Mouse (Mus musculus): ENCODE measurements around the gene Itga9.

Itga9 gene

DNA sequence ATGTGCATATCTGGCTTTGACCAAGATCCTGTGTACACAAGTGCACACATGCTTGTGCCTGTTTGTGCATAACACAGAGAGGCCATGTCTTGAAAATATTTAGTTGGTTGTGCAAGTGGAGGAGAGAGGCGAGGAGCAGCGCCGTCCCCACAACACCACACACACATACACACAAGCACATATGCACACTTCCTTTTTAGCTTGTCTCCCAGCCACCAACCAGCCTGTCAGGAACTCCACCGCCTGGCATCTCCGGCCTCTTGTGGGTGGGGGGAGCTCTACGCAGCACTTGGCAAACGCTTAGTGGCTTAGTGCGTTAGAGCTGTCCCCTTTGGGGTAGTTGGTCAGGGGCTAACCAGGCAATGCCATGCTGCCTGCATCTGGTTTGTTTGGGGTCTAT, 321.0 kb downstream of the Itga9 start:
- no peak for DNase-seq

DNA sequence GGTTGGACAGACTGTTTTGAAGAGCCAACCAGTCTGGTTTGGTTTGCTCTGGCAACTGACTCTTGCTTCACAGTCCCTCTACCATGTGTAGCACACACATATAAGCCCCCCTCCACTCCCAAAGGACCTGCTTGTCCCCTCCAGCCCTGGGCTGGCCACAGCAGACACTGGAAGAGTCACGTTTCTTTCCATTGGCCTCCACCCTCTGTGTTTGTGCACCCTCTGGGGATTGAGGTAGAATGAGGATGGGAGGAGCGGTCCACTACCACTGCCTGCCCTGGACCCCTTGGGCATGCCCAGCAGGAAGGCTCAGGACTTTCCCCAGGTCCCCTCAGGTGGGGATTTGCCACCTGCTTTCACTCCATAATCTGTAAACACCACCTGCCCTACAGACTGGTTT, 321.5 kb downstream of the Itga9 start:
- DNase-seq, result no peak

GRCm38 (mm10) chr9:118928656-118929055, 322.2 kb downstream of the Itga9 start:
- peak; percentile 48 for DNase-seq

DNA sequence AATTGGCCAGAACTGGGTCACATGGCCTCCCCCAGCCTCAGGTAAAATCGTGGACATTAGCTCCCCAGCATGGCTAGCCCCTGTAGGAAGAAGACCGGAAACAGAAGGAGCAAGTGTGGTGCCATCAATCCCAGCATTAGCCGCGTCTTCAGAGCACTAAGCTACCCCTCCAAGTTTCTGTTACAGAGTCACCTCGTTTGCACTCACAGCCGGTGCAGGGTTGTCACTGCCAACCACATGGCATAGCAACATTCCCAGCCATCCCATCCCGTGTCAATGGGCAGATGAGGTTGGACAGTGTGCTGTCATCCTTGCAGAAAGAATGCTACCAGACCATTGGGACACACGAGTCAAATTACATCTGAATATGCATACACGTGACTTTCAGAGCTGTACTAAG, 324.1 kb downstream of the Itga9 start:
- no peak for DNase-seq

GRCm38 (mm10) chr9:118933800-118934199, 327.3 kb downstream of the Itga9 start:
- no peak for DNase-seq

DNA sequence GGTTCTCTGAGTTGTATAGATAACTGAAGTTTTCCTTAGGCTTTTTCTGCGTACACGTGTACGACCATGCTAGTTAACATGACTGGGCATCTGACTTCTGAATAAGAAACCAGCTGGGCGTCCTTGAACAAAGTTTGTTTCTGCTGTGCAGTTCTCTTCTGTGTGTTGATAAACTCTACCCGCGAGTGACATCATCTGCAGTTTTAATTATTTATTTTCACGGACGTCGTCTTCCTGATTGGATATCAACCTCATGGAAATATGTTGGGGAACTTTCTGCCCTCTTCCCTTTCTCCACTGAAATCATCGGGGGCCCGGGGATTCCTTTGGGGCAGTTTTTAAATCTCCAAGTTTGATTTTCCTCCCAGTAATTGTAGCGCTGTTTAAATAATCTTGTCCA, 327.8 kb downstream of the Itga9 start:
- DNase-seq, result no peak

- DNase-seq, result no peak
Observed at GRCm38 (mm10) chr9:118935098-118935497, 328.6 kb downstream of the Itga9 start.

GRCm38 (mm10) chr9:118936071-118936470, 329.6 kb downstream of the Itga9 start:
- no peak for DNase-seq

- DNase-seq, result no peak
Observed at GRCm38 (mm10) chr9:118937515-118937914, 331.0 kb downstream of the Itga9 start.

DNA sequence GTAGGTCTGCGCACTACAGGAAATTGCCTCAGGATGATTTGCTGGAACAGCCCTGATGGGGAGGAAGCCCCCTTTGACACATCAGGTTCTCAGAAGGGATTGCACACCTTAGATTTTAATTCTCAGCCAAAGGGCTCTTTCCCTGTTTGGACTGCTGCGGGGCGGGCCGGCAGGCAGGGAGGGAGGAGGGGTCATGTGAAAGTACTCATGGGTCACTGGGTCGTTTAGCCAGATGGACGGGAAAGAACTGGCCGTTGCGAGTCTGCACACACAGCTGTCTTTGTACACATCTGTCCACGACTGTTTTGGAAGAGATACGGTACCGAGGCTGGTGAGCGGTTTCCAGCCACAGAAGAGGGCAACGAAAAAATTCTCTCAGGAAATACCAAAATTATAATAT, 332.9 kb downstream of the Itga9 start:
- no peak for DNase-seq

DNA sequence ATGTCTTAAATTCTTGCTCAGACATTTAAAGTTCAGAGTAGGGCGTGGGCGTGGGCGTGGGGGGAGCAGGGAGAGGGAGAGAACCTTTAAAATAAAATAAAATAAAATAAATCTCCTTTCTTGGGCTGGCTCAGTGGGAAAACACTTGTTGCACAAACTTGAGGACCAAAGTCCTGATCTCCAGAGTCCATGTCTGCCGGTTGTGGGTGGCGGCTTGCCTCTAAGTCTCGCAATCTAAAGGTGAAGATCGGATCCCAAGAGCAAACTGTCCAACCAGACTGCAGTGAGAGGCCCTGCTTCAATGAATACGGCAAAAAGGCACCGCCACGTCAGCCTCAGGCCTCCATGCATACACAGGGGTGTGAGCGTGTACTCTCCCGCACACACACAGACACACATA, 333.3 kb downstream of the Itga9 start:
- DNase-seq, result no peak

DNA sequence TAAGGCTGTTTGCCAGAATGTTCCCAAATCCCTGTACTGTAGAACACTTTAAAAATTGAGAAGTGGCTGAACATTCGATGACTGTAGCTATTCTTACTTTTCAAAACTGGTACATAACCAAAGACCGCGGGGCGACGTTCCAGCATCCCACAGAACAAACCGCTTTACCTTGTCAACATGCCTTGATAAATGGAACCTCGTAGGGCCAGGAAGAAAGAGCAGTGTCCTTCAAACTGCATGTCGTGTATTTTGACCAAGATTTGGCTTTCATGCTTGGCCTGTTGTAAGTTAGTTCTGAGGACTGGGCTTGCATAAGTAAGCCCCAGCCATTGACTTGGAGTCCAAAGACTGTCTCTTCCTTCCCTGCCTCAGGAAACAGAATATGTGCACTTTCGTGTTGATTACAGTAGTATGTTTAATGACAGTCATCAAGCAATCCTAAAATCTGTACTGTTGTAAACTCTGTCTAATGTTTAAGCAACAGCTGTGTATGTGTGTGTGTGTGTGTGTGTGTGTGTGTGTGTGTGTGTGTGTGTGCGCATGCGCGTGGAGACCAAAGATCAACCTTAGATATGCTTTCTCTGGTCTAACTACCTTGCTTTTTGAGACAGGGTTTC, 334.2 kb downstream of the Itga9 start:
- DNase-seq, result no peak

DNA sequence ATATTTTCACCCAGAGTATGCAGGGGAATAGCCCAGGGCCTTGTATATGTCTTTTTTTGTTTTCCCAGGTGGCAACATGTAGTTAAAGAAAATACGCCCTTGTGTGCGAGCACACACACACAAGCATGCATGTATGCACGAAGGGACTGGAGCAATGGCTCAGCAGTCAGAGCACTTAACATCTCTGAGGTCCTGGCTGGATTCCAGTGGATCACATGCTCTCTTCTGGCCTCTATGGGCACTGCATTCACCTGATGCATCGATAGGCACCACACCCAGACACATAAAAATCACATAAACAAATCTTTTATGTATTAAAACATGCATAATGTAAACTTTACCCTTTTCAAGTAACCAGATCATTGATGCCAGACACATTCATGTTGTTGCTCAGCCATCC, 335.5 kb downstream of the Itga9 start:
- no peak for DNase-seq

GRCm38 (mm10) chr9:118943941-118944340, 337.5 kb downstream of the Itga9 start:
- no peak for DNase-seq

DNA sequence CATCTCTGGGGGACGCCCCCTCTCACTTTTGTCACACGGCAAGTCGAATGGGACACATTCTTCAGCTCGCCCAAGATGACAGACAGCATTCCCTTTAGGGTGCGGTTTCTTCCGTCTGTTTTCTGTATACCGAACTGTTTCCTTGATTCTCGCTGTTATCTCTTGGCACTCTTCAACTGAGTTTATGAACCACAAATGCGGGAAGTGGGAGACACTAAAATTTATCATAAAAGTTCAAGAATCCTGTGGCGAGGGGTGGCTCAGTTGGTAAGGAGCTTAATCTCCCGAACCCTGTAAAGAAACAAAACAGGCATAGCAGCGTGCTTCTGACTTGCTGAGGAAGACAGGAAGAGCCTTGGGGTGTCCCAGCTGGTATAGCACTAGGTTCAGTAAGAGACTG, 337.9 kb downstream of the Itga9 start:
- DNase-seq, result no peak

DNA sequence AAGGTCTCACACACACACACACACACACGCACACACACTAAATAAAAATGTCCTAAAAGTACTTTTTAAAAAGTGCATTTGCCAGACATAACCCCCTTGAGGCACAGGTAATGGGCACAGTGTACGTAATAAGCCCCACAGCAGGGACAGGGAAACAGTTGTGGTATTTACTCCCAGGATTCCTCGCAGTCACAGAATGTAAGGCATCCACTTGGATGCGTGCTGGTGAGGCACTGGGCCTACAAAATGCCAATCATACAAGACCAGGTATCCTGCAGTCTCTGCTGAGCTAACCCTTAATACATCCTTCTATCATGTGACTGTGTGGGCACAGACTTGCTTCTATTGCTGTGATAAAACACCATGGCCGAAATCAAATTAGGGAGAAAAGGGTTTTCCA, 342.0 kb downstream of the Itga9 start:
- DNase-seq, result no peak

DNA sequence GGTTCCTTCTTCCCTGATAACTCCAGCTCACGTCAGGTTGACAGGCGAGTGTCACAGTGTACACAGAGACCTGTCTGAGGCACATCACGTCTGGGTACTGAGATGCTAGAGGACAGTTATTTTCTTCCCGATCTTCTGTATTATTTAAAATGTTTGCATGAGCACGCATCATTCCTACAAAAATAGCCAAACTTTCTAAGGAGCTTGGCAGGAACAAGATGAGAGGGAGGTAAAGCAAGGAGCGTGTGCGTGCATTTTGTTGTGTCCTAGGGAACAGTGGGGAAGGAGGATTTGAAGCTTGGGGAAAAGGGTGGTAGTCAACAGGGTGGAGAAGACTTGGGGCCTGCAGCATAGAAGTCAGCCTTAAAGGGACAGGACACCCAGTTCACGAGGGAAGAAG, 342.6 kb downstream of the Itga9 start:
- DNase-seq, result no peak

GRCm38 (mm10) chr9:118949654-118950053, 343.2 kb downstream of the Itga9 start:
- DNase-seq, result no peak

GRCm38 (mm10) chr9:118950061-118950460, 343.6 kb downstream of the Itga9 start:
- no peak for DNase-seq
